Mouse (Mus musculus) testis, adult 10 weeks (tissue): Measurements from ENCODE around the gene Timm17a. TPM values are rescaled to one million over a fixed set of nuclear protein-coding genes. Genes with fewer than 3 reads are reported as not detected.

Experiments
- polyA plus RNA-seq: library from polyadenylated mRNA; stranded (reverse); fragments of 350-450 nt; fragmentation: Illumina TruSeq; extraction: RNeasy Lipid Tissue Mini Kit (QIAGEN cat#74804); gene quantifications from one replicate; pipeline ENCODE4 v1.2.3, GENCODE M21; 2014; ENCODE audit warnings: low read depth, low replicate concordance

The Timm17a gene
- 44.9 TPM for polyA plus RNA-seq

DNA sequence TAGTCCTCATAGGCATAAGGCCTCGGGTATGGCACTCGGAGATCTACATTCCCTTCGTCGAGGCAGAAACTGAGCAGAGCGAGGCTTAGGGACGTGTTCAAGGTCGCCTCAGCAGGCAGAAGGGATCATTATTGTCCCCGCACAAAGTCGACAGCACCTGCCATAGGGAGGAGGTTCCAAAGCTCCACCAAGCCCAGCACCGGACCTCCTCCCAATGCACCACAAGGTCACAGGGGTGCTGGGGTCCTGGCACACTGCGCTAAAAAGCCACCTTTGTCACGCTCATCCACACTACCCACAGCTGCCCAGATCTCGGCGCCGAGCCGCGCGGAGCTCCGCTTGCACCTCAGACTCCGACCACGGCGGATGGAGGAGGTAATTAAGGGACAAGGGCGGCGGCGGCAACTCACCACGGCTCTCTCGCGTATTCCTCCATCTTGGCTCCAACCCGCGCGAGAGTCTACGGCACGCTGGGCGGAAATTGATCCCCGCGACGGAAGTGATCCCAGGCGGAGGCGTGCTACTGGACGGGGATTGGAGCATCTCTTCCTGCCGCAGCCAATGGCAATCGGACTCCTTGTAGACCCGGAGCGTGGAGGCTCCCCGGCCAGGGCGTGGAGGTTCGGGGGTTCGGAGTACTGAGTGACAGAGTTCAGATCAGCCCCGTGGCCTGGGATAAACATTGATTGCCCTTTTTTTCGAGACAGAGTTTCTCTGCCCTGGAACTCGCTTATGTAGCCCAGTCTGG lies at the start of gene Timm17a:
Gene Timm17a, minus strand, starts transcription at position 495 of the 748 bp plus-strand sequence.

DNA sequence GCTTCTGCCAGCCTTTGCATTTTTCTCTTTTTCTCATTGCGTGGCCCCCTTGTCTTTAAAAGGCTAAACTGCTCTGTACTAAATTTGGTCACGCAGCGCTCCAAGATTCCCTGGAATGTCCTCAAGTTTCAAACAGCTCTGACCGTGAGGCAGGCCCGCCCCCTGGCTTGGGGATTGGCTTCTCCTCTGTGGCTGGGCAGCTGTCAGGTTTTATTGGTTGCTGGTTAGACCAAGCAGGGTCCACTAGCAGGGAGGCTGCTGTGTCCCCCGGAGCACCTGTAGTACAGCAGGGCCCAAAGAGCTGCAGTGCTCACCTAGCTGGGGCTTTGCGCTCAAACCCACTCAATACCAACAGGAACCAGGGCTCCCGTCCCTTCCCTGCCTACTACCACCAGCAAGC lies 11.0 kb upstream of the Timm17a start, which contains the start of gene Lmod1:
Gene Lmod1, plus strand, starts transcription at position 237 of the 400 bp plus-strand sequence.

GRCm38 (mm10) chr1:135283826-135284291 lies 29.7 kb downstream of the Timm17a start, which contains the start of gene Rnpep:
TSS of gene Rnpep (minus strand) at chr1:135284084.

GRCm38 (mm10) chr1:135258380-135259127 lies 55.0 kb downstream of the Timm17a start, which contains the start of gene Elf3:
TSS of gene Elf3 (minus strand) at chr1:135258568.

Other genes starting within 250 kb of the Timm17a start
- gene Lgr6, start 208.5 kb downstream of the Timm17a start, polyA plus RNA-seq = 2.6 TPM
- 0.90 TPM for gene Ptpn7, start 181.1 kb downstream of the Timm17a start, polyA plus RNA-seq
- gene Arl8a, start 167.0 kb downstream of the Timm17a start, polyA plus RNA-seq = 6.6 TPM
- gene Gpr37l1, start 146.1 kb downstream of the Timm17a start, polyA plus RNA-seq = not detected
- gene Elf3, start 55.2 kb downstream of the Timm17a start, polyA plus RNA-seq = not detected
- gene Rnpep, start 29.7 kb downstream of the Timm17a start, polyA plus RNA-seq = 13.6 TPM
- gene Lmod1, start 11.0 kb upstream of the Timm17a start, polyA plus RNA-seq = 0.46 TPM
- gene Shisa4, start 61.5 kb upstream of the Timm17a start, polyA plus RNA-seq = not detected
- 18.3 TPM for gene Ipo9, start 116.7 kb upstream of the Timm17a start, polyA plus RNA-seq